Mouse (Mus musculus): Measurements from ENCODE around the gene Rpl26.

DNA sequence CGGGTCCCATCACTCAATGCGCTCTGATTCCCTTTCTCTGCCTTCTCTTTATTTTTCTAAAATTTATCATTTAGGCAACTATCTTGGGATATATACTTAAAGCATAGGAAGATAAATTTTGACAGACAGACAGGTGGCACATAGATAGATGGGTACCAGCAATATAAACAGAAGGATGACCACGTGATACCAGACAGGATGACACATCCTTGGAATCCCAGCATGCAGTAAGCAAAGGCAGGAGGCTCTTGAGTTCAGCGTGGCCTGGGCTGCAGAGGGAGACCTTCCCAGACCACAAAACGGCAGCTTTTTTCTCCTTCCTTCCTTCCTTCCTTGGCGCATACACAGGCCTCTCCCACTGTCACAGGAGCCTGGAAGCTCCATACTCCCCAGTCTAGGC, 3.5 kb upstream of the Rpl26 start:
- TF ChIP-seq POLR2A (IDR thresholded peaks at IDR 0.05; ENCODE audit: low read depth, low read length) = no peak
- TF ChIP-seq CTCF (IDR thresholded peaks at IDR 0.05; ENCODE audit: extremely low read depth, insufficient read depth, insufficient read length, insufficient replicate concordance) = no peak

Data from spleen, adult 2 months (tissue).